Mouse (Mus musculus): ENCODE results near the gene Rpl3. TPM values are rescaled to one million over a fixed set of nuclear protein-coding genes. Genes with fewer than 3 reads are reported as not detected.

Gene Rpl3
- polyA plus RNA-seq, 1 experiment from 2014 or later = 1,242 TPM

DNA sequence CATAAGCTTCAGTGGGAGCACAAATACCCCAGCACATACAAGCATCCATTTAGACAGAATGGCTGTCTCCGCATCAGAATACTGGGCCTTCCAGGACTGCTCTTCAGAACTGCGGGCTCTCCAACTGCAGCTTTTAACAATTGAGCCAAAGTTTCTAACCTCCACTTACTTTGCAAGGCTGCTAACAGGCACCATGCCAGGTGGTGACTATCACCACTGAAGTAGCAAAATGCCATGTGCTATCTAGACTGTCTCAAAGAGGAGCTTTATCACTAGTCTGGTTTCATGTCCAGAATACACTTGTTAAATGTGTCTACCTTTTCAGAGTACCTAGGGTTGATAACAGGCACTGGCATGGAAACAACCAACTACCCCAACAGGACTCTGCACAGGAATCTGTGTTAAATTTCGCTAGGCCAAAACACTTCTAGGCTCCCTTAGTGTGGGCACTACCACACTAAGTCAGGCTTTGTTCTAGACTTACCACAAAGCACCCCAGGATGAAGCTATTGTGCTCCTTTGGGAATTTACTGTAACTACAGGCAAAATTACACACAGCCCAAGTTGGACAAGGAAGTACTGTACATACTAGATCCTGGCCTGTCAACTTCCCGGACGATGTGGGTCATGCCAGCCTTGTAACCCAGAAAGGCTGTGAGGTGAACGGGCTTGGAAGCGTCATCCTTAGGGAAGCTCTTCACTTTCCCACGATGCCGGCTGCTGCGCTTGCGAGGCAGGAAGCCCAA lies 9.7 kb downstream of the Rpl3 start:
- Histone ChIP-seq H3K4me1 (ENCODE audit: control insufficient read depth, insufficient read depth, low read length) (peaks cover 12% of the 10 kb centered on the region; the same call in 1 of the 2 replicates), H3K4me3 (ENCODE audit: low read depth, low read length) (peak overlapping the region; percentile 77), H3K4me2 (ENCODE audit: low read depth, low read length) (peak overlapping the region; percentile 80), H3K36me3 (ENCODE audit: control insufficient read depth, insufficient read depth, low read length) (peaks cover 54% of the 10 kb centered on the region), H3K27ac (replicated peaks; ENCODE audit: low read depth, low read length) (peak overlapping the region; percentile 93), H3K27me3 (replicated peaks; ENCODE audit: control insufficient read depth, insufficient read depth, low read length) (no peaks in the 10 kb centered on the region), H3K9ac (ENCODE audit: low read depth, low read length) (peak overlapping the region; percentile 96), H3K9me3 (ENCODE audit: control insufficient read depth, low read length) (no peaks in the 10 kb centered on the region)
- no peak for ATAC-seq (ENCODE audit: low read depth)
- 4% methylated on average over 11 of the region's 11 CpGs for WGBS
- DNase-seq (ENCODE audit: low spot score) = no peak

DNA sequence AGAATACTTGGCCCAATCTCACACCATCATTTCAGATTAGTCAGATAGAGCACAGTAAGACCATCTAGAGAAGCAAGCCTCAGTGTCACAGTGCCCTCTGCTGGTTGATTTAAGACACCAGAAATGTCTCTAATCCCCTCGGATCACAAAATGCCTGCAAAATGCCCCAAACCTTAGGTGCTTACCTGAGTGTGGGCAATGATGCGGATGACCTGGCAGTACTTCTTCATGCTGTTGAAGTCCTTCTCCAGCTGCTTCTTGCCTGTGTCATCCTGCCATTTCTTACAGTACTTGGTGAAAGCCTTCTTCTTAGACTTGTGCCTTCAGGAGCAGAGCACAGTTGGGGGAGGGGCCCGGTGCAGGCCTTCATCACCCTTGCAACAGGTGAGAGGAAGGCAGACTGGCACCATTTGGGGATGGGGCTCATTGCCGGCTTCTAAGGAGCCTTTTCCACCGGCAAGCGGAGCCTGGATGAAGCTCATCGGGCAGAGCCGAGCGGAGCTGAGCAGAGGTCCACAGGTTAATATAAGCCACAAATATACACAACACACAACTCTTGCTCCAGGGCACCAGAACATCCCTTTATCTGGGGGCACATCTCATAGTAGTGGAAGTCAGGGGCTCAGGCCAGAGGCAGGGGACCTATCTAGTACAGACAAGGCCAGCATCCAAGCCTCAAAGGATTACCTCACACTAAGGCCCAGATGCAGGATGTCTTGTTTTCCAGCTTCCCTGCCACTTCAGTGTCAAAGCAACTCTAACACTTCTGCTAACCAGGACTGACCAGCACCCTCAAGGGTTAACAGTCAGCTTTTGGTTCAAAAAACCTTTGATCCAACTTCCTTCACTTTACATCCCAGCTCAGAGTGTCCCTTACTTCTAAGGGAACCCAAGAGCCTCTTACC lies 10.7 kb downstream of the Rpl3 start:
- 47% methylated on average over 9 of the region's 9 CpGs for WGBS
- DNase-seq (ENCODE audit: low spot score) (peak; percentile 79), ATAC-seq (ENCODE audit: low read depth) (no peak)
- Histone ChIP-seq H3K4me2 (ENCODE audit: low read depth, low read length) (peak overlapping the region; percentile 80), H3K4me3 (ENCODE audit: low read depth, low read length) (peak overlapping the region; percentile 77), H3K27me3 (replicated peaks; ENCODE audit: control insufficient read depth, insufficient read depth, low read length) (no peaks in the 10 kb centered on the region), H3K4me1 (ENCODE audit: control insufficient read depth, insufficient read depth, low read length) (peaks cover 12% of the 10 kb centered on the region; the same call in 1 of the 2 replicates), H3K36me3 (ENCODE audit: control insufficient read depth, insufficient read depth, low read length) (peaks cover 60% of the 10 kb centered on the region), H3K9ac (ENCODE audit: low read depth, low read length) (peak overlapping the region; percentile 96), H3K9me3 (ENCODE audit: control insufficient read depth, low read length) (no peaks in the 10 kb centered on the region), H3K27ac (replicated peaks; ENCODE audit: low read depth, low read length) (no peak overlapping the region)

DNA sequence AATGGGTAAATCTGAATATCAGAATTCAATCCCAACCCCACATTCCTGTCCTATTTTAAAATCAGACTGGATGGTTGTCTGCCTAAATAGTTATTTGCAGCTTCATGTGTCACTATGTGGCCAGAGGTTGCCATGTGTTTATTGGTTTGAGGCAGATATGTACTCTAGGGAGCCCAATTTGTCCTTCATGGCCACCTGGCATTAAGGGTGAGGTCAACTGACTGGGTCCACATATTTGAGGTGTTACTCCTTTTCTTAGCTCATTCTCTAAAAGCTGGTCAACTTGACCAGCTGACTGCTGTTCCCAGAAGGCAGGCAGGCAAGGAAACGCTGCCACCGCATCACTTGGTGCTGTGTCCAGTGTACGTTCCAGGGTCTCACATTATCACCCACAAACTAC lies 11.7 kb downstream of the Rpl3 start:
- H3K4me1 ChIP-seq (ENCODE audit: control insufficient read depth, insufficient read depth, low read length) = peaks cover 12% of the 10 kb centered on the region; the same call in 1 of the 2 replicates
- H3K9me3 ChIP-seq (ENCODE audit: control insufficient read depth, low read length) = no peaks in the 10 kb centered on the region
- H3K27me3 ChIP-seq (replicated peaks; ENCODE audit: control insufficient read depth, insufficient read depth, low read length) = no peaks in the 10 kb centered on the region
- peaks cover 60% of the 10 kb centered on the region for H3K36me3 ChIP-seq (ENCODE audit: control insufficient read depth, insufficient read depth, low read length)
- H3K4me2 ChIP-seq (ENCODE audit: low read depth, low read length) = peak overlapping the region; percentile 8; the same call in 1 of the 2 replicates
- 69% methylated on average over 3 of the region's 3 CpGs for WGBS
- DNase-seq (ENCODE audit: low spot score) = no peak
- no peak overlapping the region for H3K4me3 ChIP-seq (ENCODE audit: low read depth, low read length)
- ATAC-seq (ENCODE audit: low read depth) = no peak
- H3K9ac ChIP-seq (ENCODE audit: low read depth, low read length) = no peak overlapping the region
- no peak overlapping the region for H3K27ac ChIP-seq (replicated peaks; ENCODE audit: low read depth, low read length)

- Histone ChIP-seq H3K27ac (replicated peaks; ENCODE audit: low read depth, low read length) (no peak overlapping the region), H3K4me2 (ENCODE audit: low read depth, low read length) (no peak overlapping the region), H3K4me3 (ENCODE audit: low read depth, low read length) (no peak overlapping the region), H3K9me3 (ENCODE audit: control insufficient read depth, low read length) (no peaks in the 10 kb centered on the region), H3K9ac (ENCODE audit: low read depth, low read length) (no peak overlapping the region), H3K4me1 (ENCODE audit: control insufficient read depth, insufficient read depth, low read length) (peaks cover 12% of the 10 kb centered on the region; the same call in 1 of the 2 replicates), H3K27me3 (replicated peaks; ENCODE audit: control insufficient read depth, insufficient read depth, low read length) (no peaks in the 10 kb centered on the region), H3K36me3 (ENCODE audit: control insufficient read depth, insufficient read depth, low read length) (peaks cover 60% of the 10 kb centered on the region)
- ATAC-seq (ENCODE audit: low read depth) (no peak), DNase-seq (ENCODE audit: low spot score) (no peak)
- 85% methylated on average over 5 of the region's 5 CpGs for WGBS
Measured at GRCm38 (mm10) chr15:80079129-80079668, 12.5 kb downstream of the Rpl3 start.

DNA sequence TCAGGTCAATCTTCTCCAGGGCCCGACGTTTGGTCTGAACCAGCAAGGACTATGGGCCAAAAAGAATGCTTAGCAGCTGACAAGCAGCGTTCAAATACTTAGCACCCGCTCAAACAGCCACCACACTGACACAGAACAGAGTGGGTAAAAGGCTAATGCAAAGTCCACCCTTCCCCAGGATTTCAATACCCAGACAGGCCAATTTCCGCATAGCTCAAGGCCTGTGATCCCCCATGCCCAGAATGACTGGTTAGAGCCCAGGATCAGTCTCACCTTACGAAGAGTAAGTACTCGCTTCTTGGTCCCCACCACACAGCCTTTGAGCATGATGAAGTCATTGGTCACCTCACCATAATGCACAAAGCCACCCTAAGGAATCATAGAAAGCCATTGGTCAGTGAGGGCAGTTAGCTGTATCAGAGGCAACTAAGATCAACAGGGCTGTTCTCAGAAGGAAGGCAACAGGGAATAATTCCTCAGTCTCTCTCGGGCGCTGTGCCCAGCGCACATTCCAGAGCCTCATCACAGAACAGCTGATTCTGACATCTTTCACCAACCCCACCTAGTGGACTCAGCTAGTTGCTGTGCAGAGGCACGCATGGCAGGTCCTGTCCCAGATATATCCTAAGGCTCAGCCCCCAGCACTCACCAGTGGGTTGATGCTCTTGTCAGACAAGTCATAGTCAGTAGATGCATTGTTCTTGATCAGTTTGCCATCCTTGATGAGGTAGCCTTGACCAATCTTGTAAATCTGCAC lies 13.4 kb downstream of the Rpl3 start:
- DNase-seq (ENCODE audit: low spot score) = no peak
- ATAC-seq (ENCODE audit: low read depth) = no peak
- Histone ChIP-seq H3K9me3 (ENCODE audit: control insufficient read depth, low read length) (no peaks in the 10 kb centered on the region), H3K4me3 (ENCODE audit: low read depth, low read length) (no peak overlapping the region), H3K27ac (replicated peaks; ENCODE audit: low read depth, low read length) (no peak overlapping the region), H3K36me3 (ENCODE audit: control insufficient read depth, insufficient read depth, low read length) (peaks cover 60% of the 10 kb centered on the region), H3K9ac (ENCODE audit: low read depth, low read length) (no peak overlapping the region), H3K4me2 (ENCODE audit: low read depth, low read length) (no peak overlapping the region), H3K4me1 (ENCODE audit: control insufficient read depth, insufficient read depth, low read length) (peaks cover 12% of the 10 kb centered on the region; the same call in 1 of the 2 replicates), H3K27me3 (replicated peaks; ENCODE audit: control insufficient read depth, insufficient read depth, low read length) (no peaks in the 10 kb centered on the region)
- WGBS = 61% methylated on average over 11 of the region's 11 CpGs

DNA sequence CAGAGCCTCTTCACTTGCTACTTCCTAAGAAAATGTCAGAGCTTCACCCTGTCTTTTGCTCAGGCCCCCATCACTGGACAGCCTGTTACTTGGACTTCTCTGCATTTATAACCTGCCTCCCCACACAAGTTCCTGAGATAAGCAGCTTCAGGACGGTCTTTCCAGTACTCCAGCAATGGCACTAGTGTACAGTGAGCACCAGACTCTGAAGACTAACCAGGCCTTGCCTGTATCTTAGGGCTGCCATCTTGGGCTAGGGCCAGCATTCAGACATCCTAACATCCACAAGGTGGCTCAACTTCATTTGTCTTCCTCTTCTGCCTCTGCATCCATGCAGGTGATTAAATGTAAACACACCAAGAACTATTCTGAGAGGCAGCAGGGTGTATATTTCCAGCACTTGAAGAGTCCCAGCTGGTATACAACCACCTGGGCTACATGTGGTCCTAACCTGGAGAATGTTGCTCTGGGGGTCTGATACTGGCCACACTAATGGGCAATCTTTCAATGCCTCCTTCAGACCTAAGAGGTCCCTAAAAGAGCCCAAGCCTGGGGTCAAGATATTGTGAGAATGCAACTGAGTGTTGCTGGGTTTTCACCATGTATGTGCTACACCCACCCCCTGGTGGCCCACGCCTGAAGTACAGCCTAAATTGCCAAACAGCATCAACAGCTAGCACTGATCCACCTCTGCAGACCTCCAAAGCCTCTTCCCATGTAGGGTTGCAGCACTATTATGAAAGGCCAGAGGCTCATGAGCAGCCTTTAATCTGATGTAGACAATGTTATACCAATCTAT lies 15.1 kb downstream of the Rpl3 start:
- no peak overlapping the region for H3K9ac ChIP-seq (ENCODE audit: low read depth, low read length)
- H3K27me3 ChIP-seq (replicated peaks; ENCODE audit: control insufficient read depth, insufficient read depth, low read length) = no peaks in the 10 kb centered on the region
- no peak overlapping the region for H3K4me2 ChIP-seq (ENCODE audit: low read depth, low read length)
- ATAC-seq (ENCODE audit: low read depth) (peak; percentile 42), DNase-seq (ENCODE audit: low spot score) (peak; percentile 85)
- WGBS = 9% methylated on average over 2 of the region's 2 CpGs
- H3K4me1 ChIP-seq (ENCODE audit: control insufficient read depth, insufficient read depth, low read length) = peaks cover 7% of the 10 kb centered on the region; the same call in 1 of the 2 replicates
- 0 out of 2 replicates have a peak overlapping the region, but pooled peaks have one; percentile 0 for H3K27ac ChIP-seq (replicated peaks; ENCODE audit: low read depth, low read length)
- no peak overlapping the region for H3K4me3 ChIP-seq (ENCODE audit: low read depth, low read length)
- peaks cover 52% of the 10 kb centered on the region for H3K36me3 ChIP-seq (ENCODE audit: control insufficient read depth, insufficient read depth, low read length)
- H3K9me3 ChIP-seq (ENCODE audit: control insufficient read depth, low read length) = no peaks in the 10 kb centered on the region

DNA sequence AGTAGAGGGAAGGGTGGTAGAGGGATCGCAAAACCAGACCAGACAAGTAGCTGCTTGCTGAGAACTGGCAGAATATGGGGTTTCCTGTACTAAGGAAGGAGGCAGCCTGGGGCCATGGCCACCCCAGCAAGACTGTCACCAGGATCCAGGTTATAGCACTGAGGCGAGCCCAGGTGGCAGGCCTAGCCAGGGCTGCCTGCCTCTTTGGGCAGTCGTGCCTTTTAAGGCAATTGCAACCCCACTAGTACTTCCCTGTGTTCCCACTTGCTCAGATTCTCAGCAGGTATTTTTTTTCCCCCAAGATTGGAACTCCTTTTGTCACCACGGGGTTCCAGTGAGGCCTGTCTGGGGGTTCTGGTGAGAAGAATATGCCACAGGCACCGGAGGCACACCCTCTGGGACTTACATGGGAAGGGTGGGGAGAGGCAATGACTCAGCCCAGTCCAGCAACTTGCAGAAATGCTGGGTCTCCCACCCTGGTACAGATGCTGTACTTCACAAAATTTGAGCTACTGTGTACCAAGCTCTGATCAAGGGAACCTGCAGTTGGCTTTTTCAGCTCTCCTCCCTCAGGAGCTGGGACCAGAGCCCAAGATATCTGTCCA lies 15.8 kb downstream of the Rpl3 start:
- H3K4me2 ChIP-seq (ENCODE audit: low read depth, low read length) = no peak overlapping the region
- 31% methylated on average over 5 of the region's 5 CpGs for WGBS
- no peak overlapping the region for H3K4me3 ChIP-seq (ENCODE audit: low read depth, low read length)
- H3K27ac ChIP-seq (replicated peaks; ENCODE audit: low read depth, low read length) = 0 out of 2 replicates have a peak overlapping the region, but pooled peaks have one; percentile 0
- no peaks in the 10 kb centered on the region for H3K27me3 ChIP-seq (replicated peaks; ENCODE audit: control insufficient read depth, insufficient read depth, low read length)
- no peaks in the 10 kb centered on the region for H3K9me3 ChIP-seq (ENCODE audit: control insufficient read depth, low read length)
- 0 out of 2 replicates have a peak, but pooled peaks cover 1% of the 10 kb centered on the region for H3K4me1 ChIP-seq (ENCODE audit: control insufficient read depth, insufficient read depth, low read length)
- ATAC-seq (ENCODE audit: low read depth) (0 out of 2 replicates have a peak, but pooled peaks have one; percentile 2), DNase-seq (ENCODE audit: low spot score) (no peak)
- H3K9ac ChIP-seq (ENCODE audit: low read depth, low read length) = no peak overlapping the region
- H3K36me3 ChIP-seq (ENCODE audit: control insufficient read depth, insufficient read depth, low read length) = peaks cover 45% of the 10 kb centered on the region

Measured in embryonic facial prominence, embryonic 14.5 days (tissue).